Mouse (Mus musculus) cerebellum, adult 2 months (tissue): ENCODE results near the gene Nek6.

Source experiments
- CTCF ChIP-seq: fragments of 200-500 bp; IDR thresholded peaks from 2 replicates; pipeline ENCODE4 v1.5.1; 2011; ENCODE audit warnings: low read depth, mild to moderate bottlenecking, control low read depth, low read length, moderate library complexity, borderline replicate concordance; ENCODE audit not compliant: insufficient read depth
- POLR2A ChIP-seq: fragments of 200-500 bp; IDR thresholded peaks from 2 replicates; pipeline ENCODE4 v1.6.1; 2011; ENCODE audit warnings: low read length, control low read depth, borderline replicate concordance; ENCODE audit not compliant: insufficient read depth

- no peak for TF ChIP-seq CTCF
- no peak for TF ChIP-seq POLR2A
Measured at GRCm38 (mm10) chr2:38533767-38534166, 22.3 kb downstream of the Nek6 start.
